Mouse (Mus musculus): ENCODE measurements around the gene Tmem215. TPM values are rescaled to one million over a fixed set of nuclear protein-coding genes. Genes with fewer than 3 reads are reported as not detected.

Gene Tmem215
- polyA plus RNA-seq, 1 experiment, result not detected

DNA sequence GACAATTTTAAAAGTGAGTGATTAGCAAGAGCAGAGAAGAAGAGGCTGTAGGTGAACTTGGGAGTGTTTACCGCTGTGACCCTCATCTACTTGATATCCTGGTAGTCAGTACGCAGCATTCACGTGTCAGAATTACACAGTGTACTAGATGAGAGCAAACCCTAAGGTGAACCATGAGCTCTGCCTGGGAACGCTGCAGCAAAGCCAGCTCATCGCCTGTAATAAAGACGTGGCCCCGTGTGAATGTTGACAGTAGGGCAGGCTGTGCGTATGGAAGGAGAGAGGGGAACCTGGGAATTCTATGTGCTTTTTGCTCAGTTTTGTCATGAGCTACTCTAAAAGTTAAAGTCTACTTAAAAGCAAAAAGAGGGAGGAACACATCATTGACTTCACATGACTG lies 19.8 kb downstream of the Tmem215 start:
- Histone ChIP-seq H3K36me3 (ENCODE audit: control insufficient read depth) (no peaks in the 10 kb centered on the region), H3K27me3 (ENCODE audit: control insufficient read depth) (no peaks in the 10 kb centered on the region), H3K9me3 (ENCODE audit: control insufficient read depth, low read length) (no peaks in the 10 kb centered on the region), H3K4me3 (replicated peaks) (no peak overlapping the region), H3K4me1 (ENCODE audit: control insufficient read depth) (no peaks in the 10 kb centered on the region)
- TF ChIP-seq TAL1 (IDR thresholded peaks at IDR 0.05; ENCODE audit: low read length) (no peak), GATA1 (IDR thresholded peaks at IDR 0.05; ENCODE audit: low read length) (no peak)

DNA sequence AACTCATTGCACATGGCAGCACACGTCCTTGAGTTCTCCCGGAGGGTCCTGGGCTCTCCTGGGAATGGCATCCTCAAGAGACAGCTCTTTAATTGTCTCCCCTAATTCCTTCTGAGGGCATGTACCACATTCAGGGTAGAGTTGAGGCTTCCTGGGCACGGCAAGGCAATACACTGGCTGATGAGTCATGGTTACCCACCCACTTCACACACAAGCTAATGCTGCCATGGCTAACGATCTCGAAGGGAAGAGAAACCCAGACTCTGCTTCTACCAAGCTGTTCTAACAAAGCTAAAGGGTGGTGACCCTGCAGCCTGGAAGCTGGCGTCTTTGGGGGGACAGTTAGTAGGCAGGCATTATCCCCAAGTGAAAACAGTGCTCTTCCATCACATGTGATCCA lies 24.4 kb downstream of the Tmem215 start:
- Histone ChIP-seq H3K36me3 (ENCODE audit: control insufficient read depth) (no peaks in the 10 kb centered on the region), H3K9me3 (ENCODE audit: control insufficient read depth, low read length) (no peaks in the 10 kb centered on the region), H3K4me1 (ENCODE audit: control insufficient read depth) (no peaks in the 10 kb centered on the region), H3K4me3 (replicated peaks) (no peak overlapping the region), H3K27me3 (ENCODE audit: control insufficient read depth) (no peaks in the 10 kb centered on the region)
- no peak for TF ChIP-seq GATA1 (IDR thresholded peaks at IDR 0.05; ENCODE audit: low read length)
- no peak for TF ChIP-seq TAL1 (IDR thresholded peaks at IDR 0.05; ENCODE audit: low read length)

DNA sequence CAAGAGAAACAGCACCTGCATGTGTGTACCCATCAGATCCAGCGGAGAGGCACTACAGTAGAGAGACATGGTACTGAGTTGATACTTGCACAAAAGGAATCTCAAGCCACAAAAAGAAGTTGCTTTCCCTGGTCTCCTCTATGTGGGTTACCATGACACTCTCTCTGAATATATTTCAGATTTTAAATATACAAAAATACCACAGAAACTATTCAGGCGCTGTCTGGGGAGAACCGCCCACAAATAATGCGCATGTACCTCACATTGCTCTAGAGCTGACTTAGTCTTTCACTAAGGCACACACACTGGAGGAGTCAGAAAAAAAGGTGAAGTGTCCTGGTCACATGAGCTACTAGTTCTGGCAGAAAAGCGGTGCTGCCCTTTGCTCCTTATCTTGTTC lies 24.8 kb downstream of the Tmem215 start:
- Histone ChIP-seq H3K27me3 (ENCODE audit: control insufficient read depth) (no peaks in the 10 kb centered on the region), H3K9me3 (ENCODE audit: control insufficient read depth, low read length) (no peaks in the 10 kb centered on the region), H3K4me3 (replicated peaks) (no peak overlapping the region), H3K4me1 (ENCODE audit: control insufficient read depth) (no peaks in the 10 kb centered on the region), H3K36me3 (ENCODE audit: control insufficient read depth) (no peaks in the 10 kb centered on the region)
- TF ChIP-seq GATA1 (IDR thresholded peaks at IDR 0.05; ENCODE audit: low read length) (no peak), TAL1 (IDR thresholded peaks at IDR 0.05; ENCODE audit: low read length) (no peak)

DNA sequence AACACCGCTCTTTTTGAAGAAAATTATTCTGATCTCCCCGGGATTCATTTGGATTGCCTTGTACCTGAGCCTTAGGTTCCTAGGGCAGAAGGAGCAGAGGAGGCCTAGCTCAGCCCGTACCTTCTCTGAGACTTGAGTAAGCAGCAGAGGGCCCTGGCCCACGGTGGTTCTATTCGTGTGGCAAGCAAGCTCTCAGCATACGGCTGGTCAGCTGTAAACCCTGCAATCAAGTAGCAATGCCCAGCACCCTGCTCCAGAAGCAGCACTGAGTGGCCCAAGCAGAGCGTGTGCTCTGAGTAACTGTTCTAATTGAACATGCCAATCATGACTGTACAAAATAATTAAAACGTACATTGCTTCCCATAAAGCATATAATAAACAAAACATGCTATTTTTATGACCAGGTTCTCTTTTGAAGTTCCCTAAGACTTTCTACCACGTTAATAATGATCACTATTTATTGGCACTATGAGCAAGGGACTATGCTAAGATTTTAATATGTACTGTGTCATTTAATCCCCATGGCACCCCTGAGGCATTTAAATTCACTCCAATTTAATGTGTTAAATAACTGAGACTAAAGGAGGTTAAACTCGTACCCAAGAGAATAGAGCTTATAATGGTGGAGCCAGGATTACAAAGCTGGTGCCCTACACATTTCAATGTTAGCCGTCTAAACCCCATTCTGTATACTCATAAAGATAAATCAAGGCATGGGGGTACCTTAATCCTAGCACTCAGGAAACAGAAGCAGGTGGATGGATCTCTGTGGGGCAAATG lies 28.0 kb downstream of the Tmem215 start:
- no peak overlapping the region for H3K4me3 ChIP-seq (replicated peaks)
- H3K27me3 ChIP-seq (ENCODE audit: control insufficient read depth), result no peaks in the 10 kb centered on the region
- no peaks in the 10 kb centered on the region for H3K36me3 ChIP-seq (ENCODE audit: control insufficient read depth)
- H3K9me3 ChIP-seq (ENCODE audit: control insufficient read depth, low read length), result no peaks in the 10 kb centered on the region
- H3K4me1 ChIP-seq (ENCODE audit: control insufficient read depth), result no peaks in the 10 kb centered on the region
- no peak for TF ChIP-seq GATA1 (IDR thresholded peaks at IDR 0.05; ENCODE audit: low read length)
- TF ChIP-seq TAL1 (IDR thresholded peaks at IDR 0.05; ENCODE audit: low read length), result no peak

DNA sequence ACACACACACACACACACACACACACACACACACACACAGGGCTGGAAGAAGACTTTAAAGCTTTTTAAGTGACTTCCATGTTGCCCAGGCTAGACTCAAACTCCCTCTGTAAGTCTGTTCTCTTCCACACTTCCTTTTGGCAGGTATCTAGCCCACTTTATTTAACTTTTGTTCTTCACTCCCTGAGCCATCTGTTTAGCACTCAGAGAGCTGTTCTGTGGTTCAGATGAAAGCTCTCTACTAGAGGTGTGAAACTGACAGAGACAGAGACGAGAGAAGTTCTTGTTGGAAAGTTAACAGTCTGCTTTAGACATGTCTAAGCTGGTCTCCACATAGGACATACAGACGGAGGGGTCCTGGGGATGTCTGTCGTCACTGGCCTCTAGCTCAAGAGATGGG lies 30.5 kb downstream of the Tmem215 start:
- H3K36me3 ChIP-seq (ENCODE audit: control insufficient read depth), result no peaks in the 10 kb centered on the region
- no peaks in the 10 kb centered on the region for H3K9me3 ChIP-seq (ENCODE audit: control insufficient read depth, low read length)
- TF ChIP-seq GATA1 (IDR thresholded peaks at IDR 0.05; ENCODE audit: low read length) (no peak), TAL1 (IDR thresholded peaks at IDR 0.05; ENCODE audit: low read length) (no peak)
- H3K4me1 ChIP-seq (ENCODE audit: control insufficient read depth), result no peaks in the 10 kb centered on the region
- H3K27me3 ChIP-seq (ENCODE audit: control insufficient read depth), result no peaks in the 10 kb centered on the region
- no peak overlapping the region for H3K4me3 ChIP-seq (replicated peaks)

DNA sequence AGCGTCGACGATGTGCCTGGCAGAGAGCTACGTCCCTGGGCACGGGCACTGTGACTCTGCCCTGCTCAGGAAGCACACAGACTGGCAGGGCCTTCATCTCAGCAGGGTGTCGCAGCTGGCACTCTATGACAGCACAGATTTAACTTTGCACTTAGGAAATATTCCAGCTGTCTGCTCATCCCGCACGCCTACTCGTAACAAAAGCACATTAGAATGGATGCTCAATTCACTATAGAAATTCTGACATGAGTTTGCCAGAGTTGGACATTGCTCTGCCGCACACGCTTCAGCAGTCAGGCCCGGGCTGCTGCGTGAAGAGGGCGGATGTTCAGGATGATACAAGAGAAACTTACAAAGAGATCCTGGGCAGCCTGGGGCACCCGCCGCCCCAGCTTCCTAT lies 37.6 kb downstream of the Tmem215 start:
- H3K4me3 ChIP-seq (replicated peaks), result no peak overlapping the region
- H3K4me1 ChIP-seq (ENCODE audit: control insufficient read depth), result no peaks in the 10 kb centered on the region
- no peak for TF ChIP-seq GATA1 (IDR thresholded peaks at IDR 0.05; ENCODE audit: low read length)
- TF ChIP-seq TAL1 (IDR thresholded peaks at IDR 0.05; ENCODE audit: low read length), result no peak
- H3K27me3 ChIP-seq (ENCODE audit: control insufficient read depth), result no peaks in the 10 kb centered on the region
- H3K9me3 ChIP-seq (ENCODE audit: control insufficient read depth, low read length), result no peaks in the 10 kb centered on the region
- no peaks in the 10 kb centered on the region for H3K36me3 ChIP-seq (ENCODE audit: control insufficient read depth)

DNA sequence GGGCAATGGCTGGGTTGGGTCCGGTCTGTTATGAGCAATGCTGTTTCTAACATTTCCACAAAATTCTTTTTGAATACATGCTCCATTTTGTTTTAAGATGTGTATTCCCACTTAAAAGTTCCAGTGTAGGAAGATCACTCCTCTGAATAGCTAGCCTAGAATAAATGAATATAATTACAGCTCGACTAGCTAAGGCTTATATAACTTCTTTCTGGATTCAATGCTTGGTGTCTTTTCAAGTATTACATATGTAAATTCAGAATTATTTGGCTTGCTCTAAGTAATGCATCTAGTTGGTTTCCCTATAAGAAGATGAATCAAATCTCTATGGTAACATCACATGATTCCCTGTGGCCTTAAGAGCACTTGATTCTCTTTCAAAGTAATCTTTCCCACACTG lies 41.3 kb downstream of the Tmem215 start:
- H3K36me3 ChIP-seq (ENCODE audit: control insufficient read depth), result no peaks in the 10 kb centered on the region

DNA sequence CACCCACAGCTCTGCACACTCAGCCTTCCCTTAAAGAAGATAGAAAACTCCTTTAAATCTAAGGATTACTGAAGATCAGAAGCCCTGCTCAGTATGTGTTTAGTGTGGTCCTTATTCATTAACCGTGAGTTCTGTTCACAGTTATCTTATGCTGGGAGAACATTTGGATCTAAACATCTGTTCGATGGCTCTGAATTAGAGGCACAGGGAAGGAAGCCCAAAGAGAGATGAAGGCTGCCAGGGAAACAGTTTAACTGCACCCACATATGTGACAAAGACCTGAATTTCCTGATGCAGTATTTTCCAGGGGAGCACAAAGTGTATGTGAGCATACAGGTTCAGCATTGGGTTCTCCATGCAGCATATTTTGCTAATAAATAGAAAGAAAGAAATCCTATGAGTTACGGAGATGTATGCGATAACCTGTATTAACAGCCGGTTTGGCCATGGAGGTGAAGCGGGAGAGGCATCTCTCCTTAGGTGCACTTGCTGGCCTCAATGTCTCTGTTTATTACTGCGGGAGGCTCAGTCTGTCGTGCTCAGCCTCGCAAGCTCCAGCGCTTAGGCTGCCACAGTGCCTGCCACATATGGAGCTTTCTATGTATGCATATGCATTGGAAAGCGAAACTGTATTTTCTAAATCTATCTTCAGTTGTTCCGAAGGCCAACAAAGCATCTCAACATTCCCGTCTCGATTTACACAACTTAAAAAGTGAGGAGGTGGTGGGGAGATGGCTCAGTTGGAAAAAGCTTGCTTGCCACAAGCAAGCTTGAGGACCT lies 46.8 kb downstream of the Tmem215 start:
- TF ChIP-seq TAL1 (IDR thresholded peaks at IDR 0.05; ENCODE audit: low read length) (no peak), GATA1 (IDR thresholded peaks at IDR 0.05; ENCODE audit: low read length) (no peak)

More for the DNA sequence above, 41.3 kb downstream of the Tmem215 start:
- Histone ChIP-seq H3K27me3 (ENCODE audit: control insufficient read depth) (no peaks in the 10 kb centered on the region), H3K4me3 (replicated peaks) (no peak overlapping the region), H3K9me3 (ENCODE audit: control insufficient read depth, low read length) (no peaks in the 10 kb centered on the region), H3K4me1 (ENCODE audit: control insufficient read depth) (no peaks in the 10 kb centered on the region)
- TF ChIP-seq TAL1 (IDR thresholded peaks at IDR 0.05; ENCODE audit: low read length), result no peak
- TF ChIP-seq GATA1 (IDR thresholded peaks at IDR 0.05; ENCODE audit: low read length), result no peak

More for the DNA sequence above, 46.8 kb downstream of the Tmem215 start:
- Histone ChIP-seq H3K4me1 (ENCODE audit: control insufficient read depth) (no peaks in the 10 kb centered on the region), H3K9me3 (ENCODE audit: control insufficient read depth, low read length) (peaks cover 12% of the 10 kb centered on the region; the same call in 1 of the 2 replicates), H3K27me3 (ENCODE audit: control insufficient read depth) (no peaks in the 10 kb centered on the region), H3K4me3 (replicated peaks) (no peak overlapping the region), H3K36me3 (ENCODE audit: control insufficient read depth) (no peaks in the 10 kb centered on the region)

Other genes with a start within 250 kb of the Tmem215 start
- 0.01 TPM in 1 of 2 replicates, not detected in the other for gene Ddx58, start 232.4 kb upstream of the Tmem215 start, polyA plus RNA-seq (2012)
- 2.9 and 3.5 TPM in 2 replicates for gene Smim27, start 202.6 kb upstream of the Tmem215 start, polyA plus RNA-seq (2012)
- gene Topors, start 202.3 kb upstream of the Tmem215 start, polyA plus RNA-seq (2012), result 0.28 and 0.29 TPM in 2 replicates
- 27.9 and 35.5 TPM in 2 replicates for gene Ndufb6, start 192.8 kb upstream of the Tmem215 start, polyA plus RNA-seq (2012)
- gene Aptx, start 231.0 kb downstream of the Tmem215 start, polyA plus RNA-seq (2012), result 0.24 and 0.26 TPM in 2 replicates
- 3.3 and 3.9 TPM in 2 replicates for gene Dnaja1, start 250.0 kb downstream of the Tmem215 start, polyA plus RNA-seq (2012)

All from erythroblast, embryonic 14.5 days (primary cell).